Mouse (Mus musculus): ENCODE results near the gene Olfr1082. TPM values are rescaled to one million over a fixed set of nuclear protein-coding genes. Genes with fewer than 3 reads are reported as not detected.
"Not testable (repeated sequence)": the region's sequence is repeated elsewhere in the genome, so short reads cannot be mapped to it uniquely, and the experiment has no call there.

Gene Olfr1082
- polyA plus RNA-seq (2016; fragmentation: Nextera tagmentation; extraction: Ambion mirVana): not detected in 2 replicates

GRCm38 (mm10) chr2:86598866-86599265 is at the start of gene Olfr1082:
TSS of gene Olfr1082 (minus strand) at chr2:86598966.
- DNase-seq (ENCODE audit: extremely low spot score, low spot score); H3K4me3 ChIP-seq; H3K36me3 ChIP-seq (replicated peaks); H3K27me3 ChIP-seq (ENCODE audit: poor library complexity, severe bottlenecking); H3K4me1 ChIP-seq; H3K27ac ChIP-seq; H3K9me3 ChIP-seq: not testable (repeated sequence)
- 58% methylated on average over 1 of the region's 1 CpGs for WGBS

- not testable (repeated sequence) for H3K36me3 ChIP-seq (replicated peaks); H3K4me3 ChIP-seq; DNase-seq (ENCODE audit: extremely low spot score, low spot score); H3K27ac ChIP-seq; H3K4me1 ChIP-seq; H3K27me3 ChIP-seq (ENCODE audit: poor library complexity, severe bottlenecking); H3K9me3 ChIP-seq
- 87% methylated on average over 1 of the region's 1 CpGs for WGBS
Observed at GRCm38 (mm10) chr2:86639625-86640024, 40.9 kb upstream of the Olfr1082 start, which contains the start of gene Olfr1084. TSS of gene Olfr1084 (minus strand) at chr2:86639725.

GRCm38 (mm10) chr2:86558135-86558534 is 40.6 kb downstream of the Olfr1082 start, which contains the start of gene Olfr1080:
TSS of gene Olfr1080 (minus strand) at chr2:86558235.
- H3K36me3 ChIP-seq (replicated peaks); H3K27me3 ChIP-seq (ENCODE audit: poor library complexity, severe bottlenecking); H3K27ac ChIP-seq; H3K4me1 ChIP-seq; DNase-seq (ENCODE audit: extremely low spot score, low spot score); H3K9me3 ChIP-seq; H3K4me3 ChIP-seq: not testable (repeated sequence)

Other genes with a start within 250 kb of the Olfr1082 start
- not detected in 2 replicates for gene Olfr1055, start 248.7 kb downstream of the Olfr1082 start, polyA plus RNA-seq (2016; fragmentation: Nextera tagmentation; extraction: Ambion mirVana)
- not detected in 2 replicates for gene Olfr1056, start 236.5 kb downstream of the Olfr1082 start, polyA plus RNA-seq (2016; fragmentation: Nextera tagmentation; extraction: Ambion mirVana)
- gene Olfr1057, start 220.6 kb downstream of the Olfr1082 start, polyA plus RNA-seq (2016; fragmentation: Nextera tagmentation; extraction: Ambion mirVana): not detected in 2 replicates
- not detected in 2 replicates for gene Olfr1058, start 210.4 kb downstream of the Olfr1082 start, polyA plus RNA-seq (2016; fragmentation: Nextera tagmentation; extraction: Ambion mirVana)
- not detected in 2 replicates for gene Olfr1061, start 184.9 kb downstream of the Olfr1082 start, polyA plus RNA-seq (2016; fragmentation: Nextera tagmentation; extraction: Ambion mirVana)
- gene Olfr1062, start 172.2 kb downstream of the Olfr1082 start, polyA plus RNA-seq (2016; fragmentation: Nextera tagmentation; extraction: Ambion mirVana): not detected in 2 replicates
- gene Olfr1065, start 148.4 kb downstream of the Olfr1082 start, polyA plus RNA-seq (2016; fragmentation: Nextera tagmentation; extraction: Ambion mirVana): not detected in 2 replicates
- gene Olfr1066, start 142.7 kb downstream of the Olfr1082 start, polyA plus RNA-seq (2016; fragmentation: Nextera tagmentation; extraction: Ambion mirVana): not detected in 2 replicates
- gene Olfr228, start 111.6 kb downstream of the Olfr1082 start, polyA plus RNA-seq (2016; fragmentation: Nextera tagmentation; extraction: Ambion mirVana): not detected in 2 replicates
- gene Olfr1076, start 90.5 kb downstream of the Olfr1082 start, polyA plus RNA-seq (2016; fragmentation: Nextera tagmentation; extraction: Ambion mirVana): not detected in 2 replicates
- not detected in 2 replicates for gene Olfr1079, start 56.5 kb downstream of the Olfr1082 start, polyA plus RNA-seq (2016; fragmentation: Nextera tagmentation; extraction: Ambion mirVana)
- not detected in 2 replicates for gene Olfr1080, start 40.7 kb downstream of the Olfr1082 start, polyA plus RNA-seq (2016; fragmentation: Nextera tagmentation; extraction: Ambion mirVana)
- gene Olfr1084, start 40.8 kb upstream of the Olfr1082 start, polyA plus RNA-seq (2016; fragmentation: Nextera tagmentation; extraction: Ambion mirVana): not detected in 2 replicates
- not detected in 2 replicates for gene Olfr1085, start 63.1 kb upstream of the Olfr1082 start, polyA plus RNA-seq (2016; fragmentation: Nextera tagmentation; extraction: Ambion mirVana)
- not detected in 2 replicates for gene Olfr1086, start 81.1 kb upstream of the Olfr1082 start, polyA plus RNA-seq (2016; fragmentation: Nextera tagmentation; extraction: Ambion mirVana)
- not detected in 2 replicates for gene Olfr1087, start 99.4 kb upstream of the Olfr1082 start, polyA plus RNA-seq (2016; fragmentation: Nextera tagmentation; extraction: Ambion mirVana)
- not detected in 2 replicates for gene Olfr1089, start 134.7 kb upstream of the Olfr1082 start, polyA plus RNA-seq (2016; fragmentation: Nextera tagmentation; extraction: Ambion mirVana)
- gene Olfr1090, start 160.0 kb upstream of the Olfr1082 start, polyA plus RNA-seq (2016; fragmentation: Nextera tagmentation; extraction: Ambion mirVana): not detected in 2 replicates
- not detected in 2 replicates for gene Olfr1093, start 183.5 kb upstream of the Olfr1082 start, polyA plus RNA-seq (2016; fragmentation: Nextera tagmentation; extraction: Ambion mirVana)
- gene Olfr141, start 211.1 kb upstream of the Olfr1082 start, polyA plus RNA-seq (2016; fragmentation: Nextera tagmentation; extraction: Ambion mirVana): not detected in 2 replicates
- gene Olfr1094, start 225.7 kb upstream of the Olfr1082 start, polyA plus RNA-seq (2016; fragmentation: Nextera tagmentation; extraction: Ambion mirVana): not detected in 2 replicates

Data from forebrain, embryonic 10.5 days (tissue).